Mouse (Mus musculus) lung, embryonic 16.5 days (tissue): ENCODE data around the gene Tle4. TPM values are rescaled to one million over a fixed set of nuclear protein-coding genes. Genes with fewer than 3 reads are reported as not detected.
A peak's percentile ranks its signal among the peaks of the same experiment; 100 is the strongest.

ENCODE experiments used
- ATAC-seq: fragments of 200-750 bp; cut with Nextera tagmentation; 2 replicates; pipeline ENCODE4 v1.8.0; 2017; ENCODE audit warnings: low read depth, mild to moderate bottlenecking, moderate library complexity
- H3K27ac ChIP-seq: fragments of 300-500 bp; sonication (generic); 2 replicates; pipeline ENCODE4 v1.5.1; 2014; ENCODE audit warnings: mild to moderate bottlenecking, control low read depth, low read length
- H3K27me3 ChIP-seq: fragments of 300-500 bp; sonication (generic); 2 replicates; pipeline ENCODE4 v1.6.1; 2014; ENCODE audit warnings: low read depth, low read length, mixed read lengths; ENCODE audit not compliant: control insufficient read depth, insufficient read depth
- H3K36me3 ChIP-seq: fragments of 300-500 bp; sonication (generic); 2 replicates; pipeline ENCODE4 v1.6.1; 2014; ENCODE audit warnings: low read length; ENCODE audit not compliant: control insufficient read depth, insufficient read depth
- H3K4me1 ChIP-seq: fragments of 300-500 bp; sonication (generic); replicated peaks from 2 replicates; pipeline ENCODE4 v1.6.1; 2014; ENCODE audit warnings: low read length, mixed read lengths; ENCODE audit not compliant: control insufficient read depth, insufficient read depth
- H3K4me2 ChIP-seq: fragments of 300-500 bp; sonication (generic); 2 replicates; pipeline ENCODE4 v1.6.1; 2014; ENCODE audit warnings: low read depth, low read length, control low read depth
- H3K4me3 ChIP-seq: fragments of 300-500 bp; sonication (generic); 2 replicates; pipeline ENCODE4 v1.5.1; 2014; ENCODE audit warnings: mild to moderate bottlenecking, low read length, control low read depth
- H3K9ac ChIP-seq: fragments of 300-500 bp; sonication (generic); 2 replicates; pipeline ENCODE4 v1.6.1; 2014; ENCODE audit warnings: low read length, control low read depth
- H3K9me3 ChIP-seq: fragments of 300-500 bp; sonication (generic); 2 replicates; pipeline ENCODE4 v1.6.1; 2016; ENCODE audit warnings: low read length; ENCODE audit not compliant: control insufficient read depth
- WGBS: fragments of 180-500 bp; shearing (Covaris S2); extraction: QIAGEN DNeasy Blood & Tissue Kit; methylation state at CpG from one replicate; pipeline ENCODE4 v1.1.7; 2014; 5-methylcytosine and 5-hydroxymethylcytosine counted together
- polyA plus RNA-seq: library from polyadenylated mRNA; unstranded; fragments of >200 nt; fragmentation: Nextera tagmentation; extraction: Ambion mirVana; gene quantifications from 2 replicates; pipeline ENCODE4 v1.2.1, GENCODE M21; 2015

The Tle4 gene
- polyA plus RNA-seq, 1 experiment from 2014 or later: 12.3 TPM

DNA sequence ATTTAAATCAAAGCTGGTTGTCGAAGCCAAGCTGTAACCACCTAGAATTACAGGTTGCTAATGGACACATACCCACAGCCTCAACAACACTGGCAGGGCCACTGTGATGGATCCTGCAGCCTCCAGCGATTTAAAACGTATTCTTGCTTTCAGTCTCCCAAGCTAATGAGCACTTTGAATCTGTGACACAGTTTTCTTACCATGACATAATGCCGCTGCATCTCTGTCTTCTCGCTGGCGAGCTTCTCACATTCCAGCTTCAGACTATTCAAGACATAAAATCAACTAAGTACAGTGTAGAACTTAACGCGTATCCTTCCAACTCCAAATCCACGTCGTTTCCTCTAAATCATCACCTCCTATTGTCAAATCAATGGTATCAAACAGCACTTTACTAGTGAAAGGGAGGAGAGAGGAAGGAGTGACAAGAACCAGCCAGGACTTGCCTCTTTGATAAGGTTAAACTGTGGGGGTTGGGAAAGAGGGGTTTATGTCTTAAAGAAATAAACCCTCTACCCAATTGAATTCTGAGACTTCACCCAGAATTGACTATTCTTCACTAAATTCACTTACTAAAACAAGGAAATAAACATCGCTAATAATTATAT lies 2.4 kb downstream of the Tle4 start:
- no peaks in the 10 kb centered on the region for H3K36me3 ChIP-seq
- ATAC-seq: no peak
- H3K4me1 ChIP-seq: peaks cover 15% of the 10 kb centered on the region
- H3K27ac ChIP-seq: no peak overlapping the region
- 42% methylated on average over 11 of the region's 11 CpGs for WGBS
- no peaks in the 10 kb centered on the region for H3K9me3 ChIP-seq
- H3K4me2 ChIP-seq: peak overlapping the region; percentile 63
- no peaks in the 10 kb centered on the region for H3K27me3 ChIP-seq
- peak overlapping the region; percentile 38 for H3K4me3 ChIP-seq
- no peak overlapping the region for H3K9ac ChIP-seq

DNA sequence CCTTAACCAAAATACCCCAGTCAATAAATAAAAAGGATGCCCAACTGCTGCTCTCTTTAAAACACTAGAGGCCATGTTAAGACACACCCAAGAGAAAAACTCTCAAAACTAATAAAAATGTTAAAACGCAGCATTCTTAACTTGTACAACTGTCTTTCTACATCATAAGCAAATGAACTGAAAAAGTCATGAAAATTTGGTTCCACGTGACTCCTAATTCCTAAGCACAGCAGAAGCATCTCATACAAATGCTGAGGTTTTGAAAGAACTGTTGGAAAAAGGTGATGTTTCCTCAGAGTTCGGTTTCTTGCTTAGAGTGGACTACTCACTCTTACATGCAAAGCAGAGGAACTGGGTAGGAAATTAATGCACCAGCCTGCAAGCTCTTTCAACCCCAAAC lies 3.3 kb downstream of the Tle4 start:
- no peaks in the 10 kb centered on the region for H3K27me3 ChIP-seq
- H3K4me1 ChIP-seq: peaks cover 12% of the 10 kb centered on the region
- H3K27ac ChIP-seq: no peak overlapping the region
- 0 out of 2 replicates have a peak, but pooled peaks cover 2% of the 10 kb centered on the region for H3K36me3 ChIP-seq
- WGBS: 79% methylated on average over 3 of the region's 3 CpGs
- no peak for ATAC-seq
- peak overlapping the region; percentile 63; the same call in 1 of the 2 replicates for H3K4me2 ChIP-seq
- no peak overlapping the region for H3K4me3 ChIP-seq
- H3K9ac ChIP-seq: no peak overlapping the region
- H3K9me3 ChIP-seq: no peaks in the 10 kb centered on the region

DNA sequence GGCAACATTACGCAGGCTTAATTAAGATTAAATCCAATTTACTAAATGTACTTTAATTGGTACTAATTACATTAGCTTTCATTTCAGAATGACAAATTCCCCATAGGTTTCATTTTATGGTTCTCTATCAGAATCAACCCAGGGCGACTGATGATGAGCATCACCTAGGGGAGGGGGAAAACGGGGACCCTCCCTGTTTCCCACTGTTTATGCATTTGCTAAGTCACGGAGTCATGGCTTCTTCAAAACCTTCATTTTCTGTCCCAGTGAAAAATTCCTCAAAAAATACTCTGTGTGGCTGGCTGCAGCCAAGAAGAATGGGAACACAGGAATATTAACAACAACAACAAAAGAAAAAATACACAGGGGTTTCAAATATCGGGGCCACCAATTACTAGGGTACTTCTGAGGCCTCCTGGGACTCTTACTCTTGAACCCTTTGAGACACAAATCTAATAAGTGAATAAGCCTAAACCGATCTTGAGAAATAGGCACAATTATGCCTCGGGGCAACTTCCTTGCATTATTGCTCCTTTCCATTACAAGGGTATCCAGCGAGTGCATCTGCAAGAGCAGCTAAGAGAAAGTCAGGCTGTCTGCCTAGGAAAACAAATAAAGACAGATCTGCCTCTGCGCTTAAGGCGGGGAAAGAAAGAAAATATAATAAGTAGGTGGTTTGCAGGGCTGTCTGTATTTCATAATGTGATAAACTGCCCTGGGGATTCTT lies 5.9 kb downstream of the Tle4 start:
- peaks cover 23% of the 10 kb centered on the region for H3K4me1 ChIP-seq
- H3K36me3 ChIP-seq: 0 out of 2 replicates have a peak, but pooled peaks cover 2% of the 10 kb centered on the region
- H3K27me3 ChIP-seq: no peaks in the 10 kb centered on the region
- no peak overlapping the region for H3K4me2 ChIP-seq
- no peak for ATAC-seq
- no peak overlapping the region for H3K27ac ChIP-seq
- H3K9me3 ChIP-seq: no peaks in the 10 kb centered on the region
- H3K4me3 ChIP-seq: no peak overlapping the region
- WGBS: 84% methylated on average over 10 of the region's 10 CpGs
- H3K9ac ChIP-seq: no peak overlapping the region

DNA sequence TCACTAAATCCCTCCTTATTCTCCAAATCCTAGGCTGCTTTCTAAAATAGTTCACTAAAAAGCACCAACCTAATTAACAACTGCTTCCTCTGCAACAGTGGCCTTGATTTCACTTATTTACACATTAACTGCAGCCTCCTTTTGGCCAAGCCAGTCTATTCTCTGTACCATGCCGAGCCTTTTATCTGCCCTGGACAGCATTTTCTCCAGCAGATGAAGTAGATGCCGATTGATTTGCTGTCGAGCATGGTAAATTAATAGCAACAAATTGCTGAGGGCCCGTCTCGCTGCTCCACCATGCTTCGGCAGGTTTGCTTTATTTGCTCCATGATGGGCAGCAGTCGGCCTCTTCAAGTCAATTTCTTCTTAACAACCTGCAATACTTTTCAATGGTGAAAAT lies 7.7 kb downstream of the Tle4 start:
- 81% methylated on average over 7 of the region's 7 CpGs for WGBS
- no peak for ATAC-seq

DNA sequence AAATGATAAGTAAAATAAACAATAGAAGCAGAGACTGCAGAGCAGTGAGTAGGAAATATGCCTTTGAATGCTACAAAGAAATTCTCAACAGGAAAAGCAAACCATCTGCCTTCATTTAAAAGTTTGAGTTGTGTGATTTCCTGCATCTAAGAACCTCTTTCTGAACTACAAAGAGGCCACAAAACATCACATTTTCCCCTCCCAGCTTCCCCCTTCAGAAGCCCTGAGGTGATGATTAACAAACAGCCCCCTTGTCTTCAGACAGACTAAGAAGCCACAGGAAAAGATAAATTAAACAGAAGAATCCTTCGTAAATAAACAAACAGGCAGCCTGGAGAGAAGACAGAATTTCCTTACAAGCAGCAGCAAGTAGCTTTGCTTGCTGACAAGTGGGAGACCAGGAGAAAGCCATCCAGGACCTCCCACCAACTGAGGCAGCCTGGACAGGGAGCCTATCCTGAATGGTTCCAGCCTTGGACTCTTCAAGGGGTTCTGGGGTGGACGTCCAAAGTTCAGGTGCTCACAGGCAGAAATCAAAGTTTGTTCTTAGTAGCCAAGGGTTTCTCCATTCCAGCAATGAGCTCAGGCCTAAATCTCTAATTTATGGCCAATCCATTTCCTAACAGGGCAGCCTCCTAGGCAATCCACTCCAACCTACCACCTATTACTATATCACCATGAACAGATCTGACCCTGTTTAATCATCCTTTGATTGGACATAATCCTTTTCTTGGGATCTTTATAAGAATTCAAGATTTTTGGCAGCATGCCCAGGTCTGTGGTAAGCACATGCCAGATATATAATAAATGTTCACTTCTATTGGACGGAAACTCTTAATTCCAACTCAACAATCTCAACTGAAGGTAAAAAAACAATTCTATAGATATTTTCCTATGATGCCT lies 9.4 kb downstream of the Tle4 start:
- Histone ChIP-seq H3K27ac (0 out of 2 replicates have a peak overlapping the region, but pooled peaks have one; percentile 32), H3K9ac (no peak overlapping the region), H3K4me1 (peaks cover 26% of the 10 kb centered on the region), H3K27me3 (no peaks in the 10 kb centered on the region), H3K4me2 (no peak overlapping the region), H3K36me3 (0 out of 2 replicates have a peak, but pooled peaks cover 2% of the 10 kb centered on the region), H3K9me3 (no peaks in the 10 kb centered on the region), H3K4me3 (no peak overlapping the region)
- peak; percentile 75 for ATAC-seq
- 19% methylated on average over 3 of the region's 3 CpGs for WGBS

More for the DNA sequence above, 7.7 kb downstream of the Tle4 start:
- 0 out of 2 replicates have a peak, but pooled peaks cover 2% of the 10 kb centered on the region for H3K36me3 ChIP-seq
- no peak overlapping the region for H3K4me3 ChIP-seq
- no peak overlapping the region for H3K4me2 ChIP-seq
- H3K9me3 ChIP-seq: no peaks in the 10 kb centered on the region
- H3K27me3 ChIP-seq: no peaks in the 10 kb centered on the region
- peaks cover 26% of the 10 kb centered on the region for H3K4me1 ChIP-seq
- no peak overlapping the region for H3K27ac ChIP-seq
- H3K9ac ChIP-seq: no peak overlapping the region

DNA sequence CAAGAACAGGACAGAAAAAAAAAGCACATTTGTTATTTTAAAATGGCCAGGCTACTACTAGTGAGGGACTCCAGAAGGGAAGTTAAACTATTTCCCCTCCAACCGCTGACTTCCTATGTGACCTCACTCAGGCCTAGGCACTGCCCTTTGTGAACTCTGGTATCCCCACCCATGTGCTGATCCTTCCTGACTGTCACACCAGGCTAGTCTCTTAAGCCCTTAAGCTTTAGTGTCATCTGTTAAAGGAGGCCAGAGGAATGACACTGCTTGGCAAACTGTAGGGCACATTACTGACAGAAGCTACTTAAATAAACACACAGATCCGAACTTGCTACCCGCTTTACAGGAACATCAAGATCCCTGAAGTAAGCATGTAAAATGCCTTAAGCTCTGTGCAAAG lies 11.7 kb downstream of the Tle4 start:
- Histone ChIP-seq H3K9ac (no peak overlapping the region), H3K27me3 (no peaks in the 10 kb centered on the region), H3K36me3 (0 out of 2 replicates have a peak, but pooled peaks cover 2% of the 10 kb centered on the region), H3K9me3 (no peaks in the 10 kb centered on the region), H3K4me2 (no peak overlapping the region), H3K27ac (no peak overlapping the region), H3K4me1 (peaks cover 26% of the 10 kb centered on the region), H3K4me3 (no peak overlapping the region)
- 53% methylated on average over 3 of the region's 3 CpGs for WGBS
- no peak for ATAC-seq

DNA sequence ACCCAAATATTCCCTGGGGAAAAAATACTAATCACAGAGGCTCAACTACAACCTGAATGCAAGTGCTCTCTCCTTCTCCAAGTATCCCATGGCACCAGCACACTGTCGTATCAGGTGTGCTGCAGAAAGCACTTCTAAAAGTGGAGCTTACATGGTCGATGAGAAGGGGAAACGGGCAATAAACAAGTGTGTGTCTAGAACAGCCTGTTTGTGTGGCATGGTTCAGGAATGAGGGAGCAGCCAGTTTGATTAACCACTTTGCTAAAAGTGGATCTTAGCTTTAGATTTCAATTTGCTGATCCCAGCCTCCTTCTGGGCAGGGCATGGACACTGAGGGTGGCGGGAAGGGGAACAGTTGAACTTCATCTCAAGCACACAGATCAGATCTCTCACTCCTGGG lies 12.1 kb downstream of the Tle4 start:
- 73% methylated on average over 4 of the region's 4 CpGs for WGBS
- H3K4me1 ChIP-seq: peaks cover 26% of the 10 kb centered on the region
- H3K9me3 ChIP-seq: no peaks in the 10 kb centered on the region
- 0 out of 2 replicates have a peak, but pooled peaks cover 2% of the 10 kb centered on the region for H3K36me3 ChIP-seq
- ATAC-seq: no peak
- no peak overlapping the region for H3K4me2 ChIP-seq
- H3K4me3 ChIP-seq: no peak overlapping the region
- H3K27ac ChIP-seq: no peak overlapping the region
- no peaks in the 10 kb centered on the region for H3K27me3 ChIP-seq
- no peak overlapping the region for H3K9ac ChIP-seq

DNA sequence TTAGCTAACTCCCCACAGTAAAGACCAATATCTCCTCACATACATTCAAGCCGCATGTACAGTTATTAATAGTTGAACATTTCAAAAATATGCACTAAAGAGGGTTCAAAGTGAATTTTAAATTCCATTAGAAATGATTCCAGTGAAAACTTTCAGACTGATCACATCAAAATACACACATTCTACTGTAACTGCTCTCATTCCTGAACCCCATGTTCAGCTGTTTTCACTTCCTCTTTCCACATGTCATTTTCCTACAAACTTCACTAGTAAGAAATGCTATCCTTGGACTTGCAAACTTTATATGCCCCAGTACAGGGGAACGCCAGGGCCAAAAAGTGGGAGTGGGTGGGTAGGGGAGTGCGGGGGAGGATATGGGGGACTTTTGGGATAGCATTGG lies 12.6 kb downstream of the Tle4 start:
- ATAC-seq: no peak
- Histone ChIP-seq H3K27ac (no peak overlapping the region), H3K4me3 (no peak overlapping the region), H3K4me1 (peaks cover 26% of the 10 kb centered on the region), H3K9me3 (no peaks in the 10 kb centered on the region), H3K36me3 (0 out of 2 replicates have a peak, but pooled peaks cover 1% of the 10 kb centered on the region), H3K9ac (no peak overlapping the region), H3K4me2 (no peak overlapping the region), H3K27me3 (no peaks in the 10 kb centered on the region)
- 93% methylated on average over 3 of the region's 3 CpGs for WGBS

DNA sequence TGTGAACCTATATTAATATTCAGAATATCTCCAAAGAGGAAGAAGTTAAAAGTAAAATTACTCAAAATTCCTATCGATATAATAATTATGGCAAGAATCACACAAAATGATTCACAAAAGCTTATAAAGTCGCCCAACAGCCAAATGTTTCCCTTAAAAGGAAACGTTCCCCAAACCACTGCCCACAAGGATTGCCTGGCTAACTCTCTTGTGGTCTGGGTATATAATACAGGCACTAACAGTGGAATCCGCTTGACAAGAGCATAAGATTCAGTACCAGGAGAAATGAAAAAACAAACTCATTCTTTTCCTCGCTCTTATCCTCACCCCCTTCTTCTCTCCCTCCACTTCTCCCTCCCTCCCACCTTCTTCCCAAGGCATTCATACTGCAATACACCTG lies 19.2 kb downstream of the Tle4 start:
- 84% methylated on average over 5 of the region's 5 CpGs for WGBS
- Histone ChIP-seq H3K4me3 (no peak overlapping the region), H3K27ac (no peak overlapping the region), H3K27me3 (no peaks in the 10 kb centered on the region), H3K9me3 (no peaks in the 10 kb centered on the region), H3K4me1 (no peaks in the 10 kb centered on the region), H3K4me2 (no peak overlapping the region), H3K36me3 (no peaks in the 10 kb centered on the region), H3K9ac (no peak overlapping the region)
- ATAC-seq: no peak
